Mouse (Mus musculus): ENCODE data around the gene Herpud1.

- TF ChIP-seq CTCF (IDR thresholded peaks at IDR 0.05; ENCODE audit: low read depth) (no peak), EP300 (IDR thresholded peaks at IDR 0.05; ENCODE audit: low read depth) (no peak)
Measured at GRCm38 (mm10) chr8:94441686-94442085, 55.4 kb downstream of the Herpud1 start.

Data from heart, postnatal 0 days (tissue).